24 mouse cellular contexts compared by ENCODE assay signal in the genomic region with DNA sequence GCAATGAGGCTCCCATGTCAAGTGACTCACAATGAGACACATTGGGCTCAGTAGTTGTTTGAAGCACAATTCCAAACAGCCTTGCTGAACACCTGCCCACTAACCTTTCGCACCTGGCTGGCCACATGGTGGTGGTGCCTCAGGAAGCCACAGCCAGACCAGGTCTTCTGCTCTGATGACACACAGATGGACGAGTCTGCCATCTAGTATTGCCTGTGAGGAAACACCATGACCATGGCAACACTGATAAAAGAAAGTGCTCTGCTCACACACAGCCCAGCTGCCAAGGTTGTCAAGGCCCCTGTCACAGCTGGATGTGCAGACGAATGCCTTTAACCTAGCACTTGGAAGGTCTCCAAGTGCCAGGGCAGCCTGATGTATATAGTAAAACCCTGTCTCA. TPM values are rescaled to one million over a fixed set of nuclear protein-coding genes. Genes with fewer than 3 reads are reported as not detected.
A peak's percentile ranks its signal among the peaks of the same experiment; 100 is the strongest.
DNase-seq lines count a peak whose midpoint lies in the region; ATAC-seq and TF ChIP-seq lines count a peak whose summit lies in the region.
"Had no signal": no experiment of that assay in that cellular context is flagged by ENCODE, and none has a peak within 500 bp of the region (broad histone marks: within the 10 kb centered on the region; RNA-seq: fewer than 3 reads in every experiment).

No protein-coding gene starts in this region.

- no peaks in the 10 kb centered on the region for H3K9me3 ChIP-seq in megakaryocyte, embryonic 14.5 days
- H3K9me3 ChIP-seq: embryonic facial prominence, embryonic 10.5 days; forebrain, embryonic 13.5 days; G1E; heart, embryonic 15.5 days; hindbrain, embryonic 13.5 days had no signal

- TF ChIP-seq POLR2A in olfactory bulb, adult 2 months (IDR thresholded peaks at IDR 0.05; ENCODE audit: insufficient read depth, low read depth, low read length) = no peak

- H3K36me3 ChIP-seq in megakaryocyte, embryonic 14.5 days (replicated peaks; ENCODE audit: low read length) = peaks cover 100% of the 10 kb centered on the region

- peak; percentile 24 for DNase-seq in adrenal gland, postnatal 10 days
- DNase-seq in adrenal gland, postnatal 25 days = no peak
- peak; percentile 80 for DNase-seq in MN1 (ENCODE audit: low spot score)
- DNase-seq in thymus, postnatal 10 days (ENCODE audit: low spot score in 2 of 2) = no peak
- DNase-seq: adrenal gland, adult 8-10 months; cerebellum, adult 2 months; cerebellum, postnatal 10 days; forebrain, postnatal 0 days; gastrocnemius, postnatal 14 days; heart, adult 2 months had no signal

- ATAC-seq in megakaryocyte, adult 5-6 weeks (ENCODE audit: poor library complexity, severe bottlenecking) = no peak
- ATAC-seq in monocyte, adult 5-6 weeks (replicated peaks; ENCODE audit: insufficient number of reproducible peaks, low FRiP score, low TSS enrichment, poor library complexity, severe bottlenecking) = no peak
- ATAC-seq: activated CD4-positive, CD25-positive, alpha-beta regulatory T cell, adult 4 months; CD4-positive, CD25-positive, alpha-beta regulatory T cell, adult 4 months; forebrain, embryonic 13.5 days; forebrain, postnatal 0 days; hindbrain, postnatal 0 days; Patski had no signal

- H3K27ac ChIP-seq in olfactory bulb, adult 2 months (ENCODE audit: insufficient read depth, low read depth, low read length) = 0 out of 2 replicates have a peak overlapping the region, but pooled peaks have one; percentile 24
- H3K27ac ChIP-seq: embryonic facial prominence, embryonic 10.5 days; forebrain, embryonic 13.5 days; heart, adult 2 months; heart, embryonic 15.5 days; hindbrain, embryonic 13.5 days; hindbrain, postnatal 0 days had no signal

- WGBS in olfactory bulb, adult 2 months = 64% methylated on average over 3 of the region's 3 CpGs

- peaks cover 51% of the 10 kb centered on the region for H3K4me1 ChIP-seq in megakaryocyte, embryonic 14.5 days
- H3K4me1 ChIP-seq in olfactory bulb, adult 2 months (ENCODE audit: control insufficient read depth, insufficient read depth, low read length) = peaks cover 11% of the 10 kb centered on the region
- H3K4me1 ChIP-seq: embryonic facial prominence, embryonic 10.5 days; forebrain, embryonic 13.5 days; hindbrain, embryonic 13.5 days had no signal

- no peaks in the 10 kb centered on the region for H3K27me3 ChIP-seq in megakaryocyte, embryonic 14.5 days (replicated peaks)
- H3K27me3 ChIP-seq: forebrain, embryonic 13.5 days; heart, embryonic 15.5 days; hindbrain, embryonic 13.5 days; Patski had no signal

- TF ChIP-seq CTCF in olfactory bulb, adult 2 months (IDR thresholded peaks at IDR 0.05; ENCODE audit: insufficient read depth, low read depth, low read length) = no peak

- H3K4me3 ChIP-seq in megakaryocyte, embryonic 14.5 days (replicated peaks) = peak overlapping the region; percentile 40
- H3K4me3 ChIP-seq in olfactory bulb, adult 2 months (ENCODE audit: insufficient read depth, low read depth, low read length) = no peak overlapping the region
- H3K4me3 ChIP-seq: embryonic facial prominence, embryonic 10.5 days; forebrain, embryonic 13.5 days; heart, adult 2 months; heart, embryonic 15.5 days; hindbrain, embryonic 13.5 days had no signal

RNA-seq across cellular contexts. Expression of a gene that starts 15.5 kb away (rescaled TPM):
- 100 to 1,000 TPM; 170 to 185 TPM for total RNA-seq in adrenal gland, postnatal 10 days (2021)
- 168 and 199 TPM in 2 replicates for total RNA-seq in adrenal gland, postnatal 25 days (2021)
- polyA plus RNA-seq in megakaryocyte, embryonic 14.5 days (2012; ENCODE audit: insufficient read depth, low replicate concordance) = 136 and 255 TPM in 2 replicates
- total RNA-seq in megakaryocyte, adult 5-6 weeks (2015) = 124 and 135 TPM in 2 replicates
- total RNA-seq in megakaryocyte, adult 5-6 weeks (2017) = 167 and 180 TPM in 2 replicates
- not detected in 2 replicates for polyA plus RNA-seq in olfactory bulb, adult 2 months (2012; ENCODE audit: insufficient read depth, insufficient read length, low replicate concordance, missing spikeins)
- total RNA-seq in monocyte, adult 5-6 weeks (2017) = 172 to 275 TPM (median 266 TPM) in 3 replicates

RNA-seq across cellular contexts. Expression of a gene that starts 20.0 kb away (rescaled TPM):
- total RNA-seq in adrenal gland, postnatal 10 days (2021) = 10 to 100 TPM; 15.7 to 19.9 TPM
- 18.7 and 20.7 TPM in 2 replicates for total RNA-seq in adrenal gland, postnatal 25 days (2021)
- 79.6 and 103 TPM in 2 replicates for polyA plus RNA-seq in megakaryocyte, embryonic 14.5 days (2012; ENCODE audit: insufficient read depth, low replicate concordance)
- total RNA-seq in megakaryocyte, adult 5-6 weeks (2015) = 8.7 and 8.9 TPM in 2 replicates
- 16.2 and 18.5 TPM in 2 replicates for total RNA-seq in megakaryocyte, adult 5-6 weeks (2017)
- polyA plus RNA-seq in olfactory bulb, adult 2 months (2012; ENCODE audit: insufficient read depth, insufficient read length, low replicate concordance, missing spikeins) = not detected in 2 replicates
- total RNA-seq in monocyte, adult 5-6 weeks (2017) = 11.9 to 24.2 TPM (median 16.3 TPM) in 3 replicates

RNA-seq across cellular contexts. Expression of a gene that starts 30.6 kb away (rescaled TPM):
- total RNA-seq in adrenal gland, postnatal 10 days (2021) = 10 to 100 TPM; 70.5 to 80.8 TPM
- 64.5 and 75.8 TPM in 2 replicates for total RNA-seq in adrenal gland, postnatal 25 days (2021)
- polyA plus RNA-seq in megakaryocyte, embryonic 14.5 days (2012; ENCODE audit: insufficient read depth, low replicate concordance) = 20.8 and 45.4 TPM in 2 replicates
- total RNA-seq in megakaryocyte, adult 5-6 weeks (2015) = 8.2 and 13.8 TPM in 2 replicates
- total RNA-seq in megakaryocyte, adult 5-6 weeks (2017) = 6.9 and 9.1 TPM in 2 replicates
- not detected in 2 replicates for polyA plus RNA-seq in olfactory bulb, adult 2 months (2012; ENCODE audit: insufficient read depth, insufficient read length, low replicate concordance, missing spikeins)
- total RNA-seq in monocyte, adult 5-6 weeks (2017) = 3.4 to 11.6 TPM (median 9.4 TPM) in 3 replicates

RNA-seq across cellular contexts. Expression of a gene that starts 44.5 kb away (rescaled TPM):
- 10 to 100 TPM; 28.6 to 43.1 TPM for total RNA-seq in adrenal gland, postnatal 10 days (2021)
- 20.6 and 25.8 TPM in 2 replicates for total RNA-seq in adrenal gland, postnatal 25 days (2021)
- 0.06 TPM in 1 of 2 replicates, not detected in the other for polyA plus RNA-seq in megakaryocyte, embryonic 14.5 days (2012; ENCODE audit: insufficient read depth, low replicate concordance)
- total RNA-seq in megakaryocyte, adult 5-6 weeks (2015) = not detected in 2 replicates
- total RNA-seq in megakaryocyte, adult 5-6 weeks (2017) = not detected in 2 replicates
- polyA plus RNA-seq in olfactory bulb, adult 2 months (2012; ENCODE audit: insufficient read depth, insufficient read length, low replicate concordance, missing spikeins) = not detected in 2 replicates
- 0.10 TPM in 1 of 3 replicates, not detected in the others for total RNA-seq in monocyte, adult 5-6 weeks (2017)
- total RNA-seq: hematopoietic stem cell, adult 5-6 weeks had no signal
- polyA plus RNA-seq: CD4-positive, CD25-positive, alpha-beta regulatory T cell, adult 4 months had no signal

RNA-seq across cellular contexts. Expression of a gene that starts 45.5 kb away (rescaled TPM):
- 10 to 100 TPM; 85.4 to 97.4 TPM for total RNA-seq in adrenal gland, postnatal 10 days (2021)
- total RNA-seq in adrenal gland, postnatal 25 days (2021) = 105 and 116 TPM in 2 replicates
- 62.3 and 94.3 TPM in 2 replicates for polyA plus RNA-seq in megakaryocyte, embryonic 14.5 days (2012; ENCODE audit: insufficient read depth, low replicate concordance)
- 62.0 and 66.6 TPM in 2 replicates for total RNA-seq in megakaryocyte, adult 5-6 weeks (2015)
- total RNA-seq in megakaryocyte, adult 5-6 weeks (2017) = 108 and 110 TPM in 2 replicates
- not detected in 2 replicates for polyA plus RNA-seq in olfactory bulb, adult 2 months (2012; ENCODE audit: insufficient read depth, insufficient read length, low replicate concordance, missing spikeins)
- total RNA-seq in monocyte, adult 5-6 weeks (2017) = 49.7 to 68.7 TPM (median 61.4 TPM) in 3 replicates

Comparison
In these comparisons a context has a peak if more than half of its experiments do, and no peak if none do; other contexts are left out.
1. DNase-seq: peak in adrenal gland, postnatal 10 days (single experiment) and MN1 (single experiment); none in adrenal gland, postnatal 25 days (single experiment) and thymus, postnatal 10 days (0 of 2).